Mouse (Mus musculus) kidney, adult 2 months (tissue): ENCODE results near the gene Onecut1.

Source experiments
- CTCF ChIP-seq: fragments of 200-500 bp; conservative IDR thresholded peaks from 2 replicates; pipeline ENCODE4 v1.5.1; 2011; ENCODE audit warnings: low read depth, mild to moderate bottlenecking, control low read depth, low read length, moderate library complexity, mixed read lengths; ENCODE audit not compliant: insufficient read depth, insufficient read length
- POLR2A ChIP-seq: fragments of 200-500 bp; IDR thresholded peaks from one replicate; pipeline ENCODE4 v1.6.1; 2011; ENCODE audit warnings: low read depth, low read length, control low read depth

GRCm38 (mm10) chr9:74910226-74910759 lies 48.6 kb downstream of the Onecut1 start:
- no peak for TF ChIP-seq CTCF
- no peak for TF ChIP-seq POLR2A
